Mouse (Mus musculus) liver, embryonic 12.5 days (tissue): ENCODE results near the gene Il34. TPM values are rescaled to one million over a fixed set of nuclear protein-coding genes. Genes with fewer than 3 reads are reported as not detected.

ENCODE experiments used
- ATAC-seq: fragments of 200-750 bp; cut with Nextera tagmentation; 2 replicates; pipeline ENCODE4 v1.8.0; 2017; ENCODE audit warnings: moderate number of reproducible peaks, mild to moderate bottlenecking, moderate library complexity
- H3K27ac ChIP-seq: fragments of 300-500 bp; sonication (generic); 2 replicates; pipeline ENCODE4 v1.5.1; 2016; ENCODE audit warnings: mild to moderate bottlenecking
- H3K27me3 ChIP-seq: fragments of 300-500 bp; sonication (generic); replicated peaks from 2 replicates; pipeline ENCODE4 v1.6.1; 2016; ENCODE audit warnings: mild to moderate bottlenecking, moderate library complexity
- H3K36me3 ChIP-seq: fragments of 300-500 bp; sonication (generic); 2 replicates; pipeline ENCODE4 v1.6.1; 2016; ENCODE audit warnings: mild to moderate bottlenecking, moderate library complexity
- H3K4me1 ChIP-seq: fragments of 300-500 bp; sonication (generic); 2 replicates; pipeline ENCODE4 v1.6.1; 2016
- H3K4me2 ChIP-seq: fragments of 300-500 bp; sonication (generic); 2 replicates; pipeline ENCODE4 v1.6.1; 2016; ENCODE audit warnings: mild to moderate bottlenecking, moderate library complexity
- H3K4me3 ChIP-seq: fragments of 300-500 bp; sonication (generic); 2 replicates; pipeline ENCODE4 v1.5.1; 2016; ENCODE audit warnings: mild to moderate bottlenecking, moderate library complexity
- H3K9ac ChIP-seq: fragments of 300-500 bp; sonication (generic); 2 replicates; pipeline ENCODE4 v1.6.1; 2016; ENCODE audit warnings: mild to moderate bottlenecking, moderate library complexity
- H3K9me3 ChIP-seq: fragments of 300-500 bp; sonication (generic); replicated peaks from 2 replicates; pipeline ENCODE4 v1.6.1; 2016; ENCODE audit warnings: mild to moderate bottlenecking, moderate library complexity
- WGBS: fragments of 180-500 bp; shearing (Covaris S2); methylation state at CpG from one replicate; pipeline ENCODE4 v1.1.7; 2016; ENCODE audit not compliant: insufficient replicate concordance; 5-methylcytosine and 5-hydroxymethylcytosine counted together
- polyA plus RNA-seq: library from polyadenylated mRNA; unstranded; fragments of >200 nt; fragmentation: Nextera tagmentation; extraction: Ambion mirVana; gene quantifications from 2 replicates; pipeline ENCODE4 v1.2.1, GENCODE M21; 2016

Il34 gene
- polyA plus RNA-seq, 1 experiment from 2014 or later: not detected

DNA sequence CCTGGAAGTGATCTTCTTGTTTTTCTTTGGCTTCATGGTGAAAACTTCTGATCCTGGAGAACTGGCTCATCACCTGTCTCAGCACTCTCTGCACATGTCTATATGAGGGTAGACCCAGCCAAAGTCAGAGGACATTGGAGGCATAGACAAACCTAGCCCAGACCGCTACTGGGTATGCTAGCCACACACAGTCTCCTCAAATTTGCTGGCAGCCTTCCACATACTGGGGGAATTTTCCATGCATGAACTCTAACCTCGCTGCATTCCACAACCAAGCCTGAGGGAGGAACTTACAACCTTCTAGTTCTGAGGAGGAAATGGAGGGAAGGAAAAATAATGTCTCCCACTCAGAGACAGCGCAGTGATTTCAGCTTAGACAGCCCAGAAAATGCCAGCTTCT, 31.7 kb downstream of the Il34 start:
- 67% methylated on average over 3 of the region's 3 CpGs for WGBS
- Histone ChIP-seq H3K4me1 (no peaks in the 10 kb centered on the region), H3K9me3 (no peaks in the 10 kb centered on the region), H3K27ac (no peak overlapping the region), H3K9ac (no peak overlapping the region), H3K4me3 (no peak overlapping the region), H3K27me3 (no peaks in the 10 kb centered on the region; the same call in 1 of the 2 replicates), H3K36me3 (no peaks in the 10 kb centered on the region), H3K4me2 (no peak overlapping the region)
- no peak for ATAC-seq

DNA sequence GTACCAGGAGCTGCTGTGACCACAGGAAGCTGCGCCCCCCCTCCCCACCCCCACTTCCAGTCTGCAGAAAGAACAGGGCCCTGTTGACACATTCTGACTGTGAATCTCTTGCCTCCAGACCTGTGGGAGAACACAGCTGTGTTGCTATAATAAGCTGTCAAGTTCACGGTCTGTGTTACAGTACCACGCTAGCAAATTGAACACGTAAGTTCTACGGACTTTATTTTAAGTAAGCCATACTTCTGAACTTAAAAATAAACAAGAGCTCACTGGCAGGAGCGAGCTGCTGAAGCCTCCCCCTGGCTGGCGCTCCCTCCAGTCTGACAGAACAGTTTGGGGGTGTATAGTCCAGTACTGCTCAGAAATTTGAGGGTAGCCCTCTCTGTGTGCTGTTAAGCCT, 33.3 kb downstream of the Il34 start:
- WGBS: 59% methylated on average over 7 of the region's 7 CpGs
- H3K27ac ChIP-seq: no peak overlapping the region
- H3K36me3 ChIP-seq: no peaks in the 10 kb centered on the region
- no peak overlapping the region for H3K4me3 ChIP-seq
- H3K4me2 ChIP-seq: no peak overlapping the region
- H3K9me3 ChIP-seq: no peaks in the 10 kb centered on the region
- H3K9ac ChIP-seq: no peak overlapping the region
- H3K4me1 ChIP-seq: no peaks in the 10 kb centered on the region
- H3K27me3 ChIP-seq: no peaks in the 10 kb centered on the region; the same call in 1 of the 2 replicates
- ATAC-seq: no peak

DNA sequence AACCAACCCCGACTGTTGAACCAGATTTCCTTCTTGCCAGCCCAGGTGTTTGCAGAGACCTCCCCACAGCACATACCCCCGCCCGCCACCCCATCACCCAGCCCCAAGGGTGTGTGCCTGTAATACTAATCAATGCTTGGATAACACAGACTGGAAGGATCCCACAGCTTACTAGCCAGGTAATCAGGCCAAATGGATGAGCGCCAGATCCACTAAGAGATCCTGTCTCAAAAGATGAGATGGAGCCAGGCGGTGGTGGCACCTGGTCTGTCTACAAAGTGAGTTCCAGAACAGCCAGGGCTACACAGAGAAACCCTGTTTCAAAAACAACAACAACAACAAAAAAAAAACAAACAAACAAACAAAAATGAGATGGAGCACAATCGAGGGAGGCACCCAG, 38.5 kb downstream of the Il34 start:
- Histone ChIP-seq H3K27ac (no peak overlapping the region), H3K9me3 (no peaks in the 10 kb centered on the region), H3K4me1 (no peaks in the 10 kb centered on the region), H3K4me3 (no peak overlapping the region), H3K4me2 (no peak overlapping the region), H3K36me3 (no peaks in the 10 kb centered on the region), H3K9ac (no peak overlapping the region), H3K27me3 (no peaks in the 10 kb centered on the region)
- 68% methylated on average over 6 of the region's 6 CpGs for WGBS
- no peak for ATAC-seq

GRCm38 (mm10) chr8:110764671-110765070, 41.1 kb downstream of the Il34 start:
- ATAC-seq: no peak
- H3K9me3 ChIP-seq: no peaks in the 10 kb centered on the region
- H3K36me3 ChIP-seq: no peaks in the 10 kb centered on the region
- WGBS: 61% methylated on average over 3 of the region's 3 CpGs
- H3K4me2 ChIP-seq: no peak overlapping the region
- no peaks in the 10 kb centered on the region for H3K27me3 ChIP-seq
- H3K27ac ChIP-seq: no peak overlapping the region
- no peaks in the 10 kb centered on the region for H3K4me1 ChIP-seq
- H3K9ac ChIP-seq: no peak overlapping the region
- H3K4me3 ChIP-seq: no peak overlapping the region

DNA sequence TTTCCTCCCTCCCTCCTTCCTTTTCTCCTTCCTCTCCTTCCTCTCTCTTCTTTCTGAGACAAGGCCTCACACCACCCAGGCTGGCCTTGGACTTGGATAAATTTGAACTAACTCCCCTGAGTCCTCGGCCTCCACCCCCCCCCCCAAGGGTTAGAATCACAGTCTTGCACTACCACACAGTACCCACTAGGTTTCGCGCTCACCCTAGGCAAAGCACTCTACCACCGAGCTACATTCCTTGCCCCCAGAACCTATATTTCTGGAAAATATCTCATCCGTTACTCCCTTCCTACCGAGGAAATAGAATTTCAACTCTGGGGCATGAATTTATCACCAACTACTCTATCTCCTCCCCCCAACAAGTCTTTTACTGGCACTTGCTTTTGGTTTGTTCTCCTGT, 43.7 kb downstream of the Il34 start:
- no peak overlapping the region for H3K9ac ChIP-seq
- H3K4me2 ChIP-seq: no peak overlapping the region
- no peak overlapping the region for H3K4me3 ChIP-seq
- no peaks in the 10 kb centered on the region for H3K9me3 ChIP-seq
- no peaks in the 10 kb centered on the region for H3K4me1 ChIP-seq
- 48% methylated on average over 6 of the region's 6 CpGs for WGBS
- no peaks in the 10 kb centered on the region for H3K27me3 ChIP-seq
- no peaks in the 10 kb centered on the region for H3K36me3 ChIP-seq
- H3K27ac ChIP-seq: no peak overlapping the region
- ATAC-seq: no peak

GRCm38 (mm10) chr8:110761185-110761584, 44.5 kb downstream of the Il34 start:
- Histone ChIP-seq H3K27ac (no peak overlapping the region), H3K9ac (no peak overlapping the region), H3K4me1 (no peaks in the 10 kb centered on the region), H3K9me3 (no peaks in the 10 kb centered on the region), H3K36me3 (no peaks in the 10 kb centered on the region), H3K4me3 (no peak overlapping the region), H3K4me2 (no peak overlapping the region), H3K27me3 (0 out of 2 replicates have a peak, but pooled peaks cover 2% of the 10 kb centered on the region)
- WGBS: 32% methylated on average over 5 of the region's 5 CpGs
- no peak for ATAC-seq

DNA sequence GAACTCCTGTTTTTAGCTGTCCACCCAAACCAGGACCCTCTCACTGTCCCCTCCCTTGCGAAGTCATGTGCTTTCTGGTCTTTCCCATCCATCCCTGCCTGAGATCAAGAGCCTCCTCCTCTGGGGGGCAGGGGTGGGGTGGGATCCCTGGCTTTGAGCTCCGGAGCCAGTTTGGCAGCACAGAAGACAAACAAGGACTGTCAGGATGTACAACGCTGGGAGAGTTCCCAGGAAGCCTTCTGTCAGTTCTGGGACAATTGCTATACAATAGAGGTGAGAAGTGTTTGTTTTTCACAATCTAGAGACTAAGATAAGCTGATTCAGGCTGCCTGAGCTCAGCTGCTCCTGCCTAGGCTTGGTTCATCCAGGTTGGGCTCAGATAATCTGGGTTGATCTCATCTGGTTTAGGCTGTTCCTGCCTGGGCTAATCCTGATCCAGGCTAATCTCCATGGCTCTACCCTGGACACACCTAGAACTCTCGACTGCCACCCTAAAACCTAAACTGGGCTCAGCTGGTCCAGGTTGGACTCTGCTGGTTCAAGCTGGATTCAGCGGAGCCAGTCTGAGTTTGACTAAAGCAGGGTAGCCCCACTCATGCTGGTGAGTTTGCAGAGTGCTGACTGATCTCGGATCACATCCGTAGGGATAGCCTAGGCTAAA, 45.3 kb downstream of the Il34 start:
- Histone ChIP-seq H3K4me1 (no peaks in the 10 kb centered on the region), H3K27me3 (0 out of 2 replicates have a peak, but pooled peaks cover 3% of the 10 kb centered on the region), H3K27ac (no peak overlapping the region), H3K36me3 (no peaks in the 10 kb centered on the region), H3K4me2 (no peak overlapping the region), H3K9me3 (no peaks in the 10 kb centered on the region), H3K4me3 (no peak overlapping the region), H3K9ac (no peak overlapping the region)
- no peak for ATAC-seq
- WGBS: 56% methylated on average over 7 of the region's 7 CpGs

- WGBS: 73% methylated on average over 5 of the region's 5 CpGs
- H3K4me3 ChIP-seq: no peak overlapping the region
- no peaks in the 10 kb centered on the region for H3K9me3 ChIP-seq
- peaks cover 15% of the 10 kb centered on the region for H3K27me3 ChIP-seq
- H3K27ac ChIP-seq: no peak overlapping the region
- no peak for ATAC-seq
- no peaks in the 10 kb centered on the region for H3K4me1 ChIP-seq
- H3K4me2 ChIP-seq: no peak overlapping the region
- no peak overlapping the region for H3K9ac ChIP-seq
- no peaks in the 10 kb centered on the region for H3K36me3 ChIP-seq
Observed at GRCm38 (mm10) chr8:110756196-110756595, 49.5 kb downstream of the Il34 start.

DNA sequence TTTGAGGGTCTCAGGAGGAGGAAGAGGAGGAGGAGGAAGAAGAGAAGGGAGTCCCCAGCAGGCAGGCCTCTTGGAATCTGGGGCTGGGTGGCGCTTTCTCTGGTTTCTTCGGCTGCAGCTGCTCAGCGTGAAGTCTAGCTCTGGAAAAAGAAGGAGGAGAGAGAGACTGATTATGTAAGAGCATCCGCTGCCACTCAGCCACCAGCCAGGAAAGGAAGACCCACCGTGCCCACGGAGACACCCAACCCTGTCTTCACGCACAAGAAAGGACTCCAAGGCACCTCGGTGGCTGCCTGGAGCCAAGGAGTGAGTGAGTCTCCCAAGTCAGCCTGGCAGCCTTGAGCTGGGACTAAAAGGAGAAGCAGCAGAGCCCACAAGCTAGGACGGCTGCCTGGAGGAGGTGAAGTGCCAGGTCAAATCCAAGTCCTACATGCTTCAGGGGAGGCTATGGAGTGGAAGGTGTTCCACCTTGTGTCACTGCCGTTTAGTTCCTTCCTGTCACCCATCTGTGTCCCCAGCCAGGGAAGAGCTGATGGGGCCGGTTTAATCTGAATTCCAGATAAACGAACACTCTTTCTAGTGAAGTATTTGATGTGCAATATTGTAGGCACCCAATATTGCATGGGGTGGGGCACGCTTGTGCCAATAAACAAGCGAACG, 50.1 kb downstream of the Il34 start:
- H3K27ac ChIP-seq: no peak overlapping the region
- H3K9ac ChIP-seq: no peak overlapping the region
- H3K9me3 ChIP-seq: no peaks in the 10 kb centered on the region
- H3K36me3 ChIP-seq: no peaks in the 10 kb centered on the region
- peaks cover 15% of the 10 kb centered on the region for H3K27me3 ChIP-seq
- H3K4me2 ChIP-seq: no peak overlapping the region
- H3K4me3 ChIP-seq: no peak overlapping the region
- 47% methylated on average over 15 of the region's 15 CpGs for WGBS
- no peaks in the 10 kb centered on the region for H3K4me1 ChIP-seq
- no peak for ATAC-seq

GRCm38 (mm10) chr8:110754713-110755112, 51.0 kb downstream of the Il34 start:
- Histone ChIP-seq H3K27ac (no peak overlapping the region), H3K9ac (no peak overlapping the region), H3K4me1 (no peaks in the 10 kb centered on the region), H3K36me3 (no peaks in the 10 kb centered on the region), H3K4me3 (no peak overlapping the region), H3K4me2 (no peak overlapping the region), H3K9me3 (no peaks in the 10 kb centered on the region), H3K27me3 (peaks cover 15% of the 10 kb centered on the region)
- no peak for ATAC-seq
- 39% methylated on average over 3 of the region's 4 CpGs for WGBS

- no peaks in the 10 kb centered on the region for H3K9me3 ChIP-seq
- no peaks in the 10 kb centered on the region for H3K36me3 ChIP-seq
- no peak overlapping the region for H3K27ac ChIP-seq
- no peak overlapping the region for H3K9ac ChIP-seq
- WGBS: 68% methylated on average over 5 of the region's 5 CpGs
- peaks cover 25% of the 10 kb centered on the region for H3K27me3 ChIP-seq
- no peaks in the 10 kb centered on the region for H3K4me1 ChIP-seq
- ATAC-seq: no peak
- no peak overlapping the region for H3K4me2 ChIP-seq
- no peak overlapping the region for H3K4me3 ChIP-seq
Observed at GRCm38 (mm10) chr8:110751490-110751889, 54.2 kb downstream of the Il34 start.

- Histone ChIP-seq H3K9ac (no peak overlapping the region), H3K27ac (no peak overlapping the region), H3K27me3 (peaks cover 22% of the 10 kb centered on the region), H3K4me3 (no peak overlapping the region), H3K36me3 (no peaks in the 10 kb centered on the region), H3K4me1 (no peaks in the 10 kb centered on the region), H3K9me3 (no peaks in the 10 kb centered on the region), H3K4me2 (no peak overlapping the region)
- no peak for ATAC-seq
- 39% methylated on average over 13 of the region's 13 CpGs for WGBS
Observed at GRCm38 (mm10) chr8:110750269-110750668, 55.5 kb downstream of the Il34 start.
